Mouse (Mus musculus) heart, adult 18-20 months (tissue): ENCODE measurements around the gene Klf13. TPM values are rescaled to one million over a fixed set of nuclear protein-coding genes. Genes with fewer than 3 reads are reported as not detected.
A peak's percentile ranks its signal among the peaks of the same experiment; 100 is the strongest.

ENCODE experiments used
- DNase-seq, 2 experiments: peaks; one replicate each; pipeline ENCODE4 v3.0.0; 2021 to 2022; ENCODE audit warnings: mixed read lengths in 1 of 2
- total RNA-seq, 2 experiments: library from RNA; stranded (reverse); gene quantifications; 2 replicates each; pipeline ENCODE4 v1.2.3; 2021

The Klf13 gene
- total RNA-seq, 2 experiments from 2014 or later, result 42.9 to 59.3 TPM

DNA sequence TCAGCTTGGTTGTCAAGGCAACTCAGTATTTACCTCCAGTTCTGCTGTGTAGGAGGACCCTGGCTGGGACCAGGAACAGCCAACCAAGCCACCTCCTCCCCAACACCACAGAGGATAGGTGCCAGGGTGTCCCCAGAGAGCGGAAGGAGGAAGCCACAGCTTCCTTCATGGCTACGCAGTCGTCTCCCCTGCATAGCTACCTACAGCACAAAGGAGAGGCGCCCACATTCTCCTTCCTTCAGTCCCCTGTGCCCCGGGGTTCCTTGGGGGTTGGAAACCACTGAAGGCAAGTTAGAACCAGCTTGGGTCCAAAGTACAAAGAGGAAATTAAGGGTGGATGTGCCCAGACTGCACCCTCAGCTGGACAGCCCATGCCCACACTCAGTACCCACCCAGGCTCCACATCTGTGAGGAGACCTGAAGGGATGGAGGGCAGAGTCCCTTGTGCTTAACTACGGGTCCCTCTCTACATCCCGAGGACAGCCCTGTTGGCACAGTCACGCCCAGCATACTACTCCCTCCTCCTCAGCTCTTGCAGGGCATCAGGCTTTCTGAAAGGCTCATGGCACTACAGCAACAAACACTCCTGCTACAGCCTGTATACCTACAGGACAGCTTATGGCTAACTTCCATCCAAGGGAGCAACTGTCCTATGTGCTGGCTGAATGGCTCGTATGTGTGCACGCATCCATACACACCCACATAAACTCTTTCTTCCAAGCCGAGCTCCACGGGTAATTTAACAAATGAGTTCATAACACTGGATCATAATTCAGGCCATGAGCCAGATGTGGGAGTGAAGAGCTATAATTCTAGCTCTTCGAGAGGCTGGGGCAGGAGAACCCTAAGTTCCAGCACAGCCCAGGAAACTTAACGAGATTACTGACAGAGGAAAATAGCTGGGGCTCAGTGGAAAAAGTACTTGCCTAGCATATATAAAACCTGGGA, 13.0 kb downstream of the Klf13 start:
- peak; percentile 81 to 87 for DNase-seq

DNA sequence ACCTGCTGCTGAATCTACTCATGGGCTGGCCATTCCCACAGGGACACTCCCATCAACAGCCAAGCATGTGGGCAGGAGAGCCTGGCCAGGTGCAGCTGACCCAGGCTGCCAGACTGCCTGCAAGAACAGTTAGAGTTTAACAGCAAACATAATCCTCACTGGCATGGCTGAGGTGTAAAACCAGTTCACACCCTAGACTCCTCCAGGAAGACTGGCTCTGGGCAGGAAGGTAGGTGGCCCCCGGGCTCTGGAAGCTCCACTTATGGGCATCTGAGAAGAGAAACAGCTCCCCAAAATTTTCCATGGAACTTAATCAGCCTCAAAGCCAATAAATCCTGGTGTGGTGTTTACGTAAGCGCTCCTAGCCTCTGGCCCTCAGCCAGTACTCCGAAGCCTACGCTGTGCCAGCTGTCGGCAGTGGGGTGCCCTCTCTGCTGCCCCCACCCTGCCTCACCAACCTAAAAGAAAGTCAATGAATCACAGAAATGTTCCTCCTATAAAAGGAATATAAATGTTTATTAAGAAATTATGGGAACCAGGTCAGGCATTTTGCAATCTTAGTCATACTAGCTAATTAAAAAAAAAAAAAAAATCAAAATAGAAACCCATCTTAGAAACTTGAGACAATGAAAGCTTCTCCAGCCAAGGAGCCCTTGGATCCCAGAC, 13.8 kb downstream of the Klf13 start:
- peak; percentile 85 to 87 for DNase-seq

DNA sequence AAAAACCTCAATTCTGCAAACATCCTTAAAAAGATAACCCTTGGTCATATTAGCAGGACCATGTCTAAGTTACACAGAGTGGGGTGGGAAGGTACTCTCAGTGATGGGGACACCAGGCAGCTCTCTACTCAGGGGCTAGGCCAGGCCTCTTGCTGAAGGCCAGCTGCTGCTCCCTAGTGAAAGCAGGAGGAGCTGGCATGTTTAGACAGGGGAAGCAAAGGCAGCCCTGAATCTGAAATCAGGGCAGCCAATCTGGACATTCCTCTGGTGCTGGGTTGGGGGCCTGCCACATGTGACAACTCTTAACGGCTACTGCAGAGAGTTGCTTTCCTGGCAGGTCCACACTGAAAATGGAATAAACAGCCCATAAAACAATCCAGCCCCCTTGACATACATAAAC, 14.6 kb downstream of the Klf13 start:
- DNase-seq, result peak in 1 of 2 experiments; percentile 28

GRCm38 (mm10) chr7:63922975-63923374, 15.7 kb downstream of the Klf13 start:
- DNase-seq, result peak in 1 of 2 experiments; percentile 16

GRCm38 (mm10) chr7:63922571-63922970, 16.1 kb downstream of the Klf13 start:
- peak in 1 of 2 experiments; percentile 13 for DNase-seq

DNA sequence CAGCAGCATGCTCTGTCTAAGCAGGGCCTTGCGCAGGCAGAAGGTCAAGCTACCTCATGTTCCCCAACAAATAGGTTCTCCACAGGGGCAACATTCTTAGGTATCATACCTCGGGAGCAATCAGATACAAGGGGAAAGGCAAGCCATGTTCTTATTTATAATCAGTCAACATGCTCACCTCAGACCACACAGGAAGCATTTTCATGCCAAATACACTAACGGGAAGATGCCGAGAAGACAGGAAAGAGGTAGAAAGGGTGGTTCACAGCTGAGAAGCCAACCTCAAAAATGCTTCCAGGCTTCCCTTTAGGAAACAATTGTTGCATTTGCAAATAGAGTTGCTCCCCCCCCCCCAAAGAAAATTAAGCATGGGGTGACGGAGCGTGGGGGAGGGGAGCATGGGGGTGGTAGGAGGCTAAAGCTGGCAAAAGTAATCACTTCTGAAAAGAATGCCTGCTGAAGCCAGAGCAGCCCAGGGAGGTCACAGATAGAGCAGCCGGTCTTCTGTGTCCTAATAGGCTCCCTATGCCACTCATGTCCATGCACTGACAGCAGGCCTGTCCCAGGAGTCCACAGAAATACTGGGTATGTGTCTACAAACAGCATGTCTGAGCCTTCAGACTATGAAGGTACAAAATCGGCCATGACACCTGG, 16.7 kb downstream of the Klf13 start:
- DNase-seq, result peak; percentile 27 to 28

- peak in 1 of 2 experiments; percentile 69 for DNase-seq
Measured at GRCm38 (mm10) chr7:63918771-63919768, 19.6 kb downstream of the Klf13 start.

GRCm38 (mm10) chr7:63917693-63918092, 21.0 kb downstream of the Klf13 start:
- DNase-seq, result peak; percentile 84 to 87

GRCm38 (mm10) chr7:63916268-63916907, 22.3 kb downstream of the Klf13 start, which contains the start of gene E030018B13Rik:
Gene E030018B13Rik, plus strand, starts transcription at chr7:63916857.
- peak in 1 of 2 experiments; percentile 26 for DNase-seq

GRCm38 (mm10) chr7:63914891-63915290, 23.8 kb downstream of the Klf13 start:
- no peak for DNase-seq

- DNase-seq, result no peak
Measured at GRCm38 (mm10) chr7:63913724-63914692, 24.7 kb downstream of the Klf13 start.

GRCm38 (mm10) chr7:63912924-63913723, 25.6 kb downstream of the Klf13 start:
- DNase-seq, result no peak

- DNase-seq, result peak in 1 of 2 experiments; percentile 77
Measured at GRCm38 (mm10) chr7:63912234-63912810, 26.4 kb downstream of the Klf13 start.

DNA sequence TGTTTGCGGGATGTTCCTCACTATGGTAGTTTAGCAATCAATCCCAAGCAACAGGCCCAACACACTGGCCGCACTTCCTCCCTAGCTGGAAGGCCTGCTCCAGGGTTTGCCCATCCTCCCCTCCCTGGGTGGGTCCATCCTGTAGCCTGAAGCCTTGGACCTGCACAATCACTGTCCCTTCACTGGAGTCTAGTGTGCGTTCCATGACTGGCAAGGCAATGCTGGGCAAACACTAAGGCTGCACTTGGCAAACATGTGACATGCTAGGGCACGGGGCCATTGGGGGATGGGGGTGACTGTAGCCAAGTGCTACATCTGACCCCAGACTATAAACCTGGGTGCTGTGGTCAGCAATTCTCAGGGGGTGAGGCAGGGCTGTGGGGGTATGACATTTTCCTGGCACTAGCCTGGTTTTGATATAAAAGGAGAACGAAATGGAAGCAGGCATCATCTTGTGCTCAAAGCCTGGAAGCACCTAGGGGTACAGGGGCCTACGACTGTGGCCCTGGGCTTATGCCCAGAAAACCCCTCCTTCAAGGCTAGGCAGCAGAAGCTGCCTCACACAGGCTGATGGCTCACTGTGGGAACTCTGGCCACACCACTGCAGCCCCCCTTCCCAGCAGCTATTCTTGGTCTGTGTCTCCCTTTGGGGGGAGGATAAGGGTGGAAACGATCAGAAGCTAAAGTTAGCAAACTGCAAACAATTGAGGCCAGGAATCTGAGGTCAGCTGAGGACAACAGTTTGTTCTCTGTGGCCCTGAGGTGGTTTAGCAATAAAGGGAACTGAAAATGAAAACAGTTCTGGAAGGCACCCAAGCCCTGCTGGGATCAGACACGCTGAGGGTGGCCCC, 27.1 kb downstream of the Klf13 start:
- DNase-seq, result peak; percentile 93 to 96

DNA sequence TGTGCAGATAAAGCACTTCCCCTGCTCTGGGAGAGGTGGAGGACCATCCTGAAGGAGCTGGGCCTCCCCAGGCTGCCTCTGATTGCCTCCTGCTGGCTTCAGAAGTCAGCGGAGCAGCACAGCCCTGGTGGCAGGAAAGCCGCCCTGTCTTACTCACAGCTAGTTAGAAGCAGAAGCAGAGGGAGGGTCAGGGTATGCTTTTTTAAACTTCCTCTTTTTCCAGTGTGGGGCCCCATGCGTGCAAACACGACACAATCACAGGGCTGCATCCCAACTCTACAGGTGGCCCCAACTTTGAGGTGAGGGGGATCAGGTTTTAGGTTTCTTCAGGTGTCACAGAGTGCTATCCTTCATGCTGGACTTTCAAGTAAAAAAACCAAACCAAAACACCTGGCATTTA, 27.8 kb downstream of the Klf13 start:
- DNase-seq, result peak in 1 of 2 experiments; percentile 82

GRCm38 (mm10) chr7:63910225-63910624, 28.5 kb downstream of the Klf13 start:
- DNase-seq, result no peak
